Mouse (Mus musculus) neural tube, embryonic 14.5 days (tissue): ENCODE measurements around the gene Heatr1. TPM values are rescaled to one million over a fixed set of nuclear protein-coding genes. Genes with fewer than 3 reads are reported as not detected.
"Not testable (repeated sequence)": the region's sequence is repeated elsewhere in the genome, so short reads cannot be mapped to it uniquely, and the experiment has no call there.

Source experiments
- ATAC-seq: fragments of 200-750 bp; cut with Nextera tagmentation; 2 replicates; pipeline ENCODE4 v1.8.0; 2017; ENCODE audit warnings: low read depth, mild to moderate bottlenecking, moderate TSS enrichment, moderate library complexity
- H3K27ac ChIP-seq: fragments of 300-500 bp; sonication (generic); 2 replicates; pipeline ENCODE4 v1.5.1; 2014; ENCODE audit warnings: low read depth, mild to moderate bottlenecking, control low read depth, low read length, moderate library complexity, mixed read lengths
- H3K27me3 ChIP-seq: fragments of 300-500 bp; sonication (generic); 2 replicates; pipeline ENCODE4 v1.6.1; 2014; ENCODE audit warnings: low read length; ENCODE audit not compliant: control insufficient read depth, insufficient read depth
- H3K36me3 ChIP-seq: fragments of 300-500 bp; sonication (generic); 2 replicates; pipeline ENCODE4 v1.6.1; 2014; ENCODE audit warnings: low read length, mixed read lengths; ENCODE audit not compliant: control insufficient read depth, insufficient read depth
- H3K4me1 ChIP-seq: fragments of 300-500 bp; sonication (generic); 2 replicates; pipeline ENCODE4 v1.6.1; 2014; ENCODE audit warnings: low read length; ENCODE audit not compliant: control insufficient read depth, insufficient read depth
- H3K4me2 ChIP-seq: fragments of 300-500 bp; sonication (generic); 2 replicates; pipeline ENCODE4 v1.6.1; 2014; ENCODE audit warnings: mild to moderate bottlenecking, low read depth, low read length, control low read depth
- H3K4me3 ChIP-seq: fragments of 300-500 bp; sonication (generic); 2 replicates; pipeline ENCODE4 v1.5.1; 2014; ENCODE audit warnings: low read depth, low read length, control low read depth, mixed read lengths
- H3K9ac ChIP-seq: fragments of 300-500 bp; sonication (generic); replicated peaks from 2 replicates; pipeline ENCODE4 v1.6.1; 2014; ENCODE audit warnings: low read depth, mild to moderate bottlenecking, control low read depth, low read length, mixed read lengths
- H3K9me3 ChIP-seq: fragments of 300-500 bp; sonication (generic); 2 replicates; pipeline ENCODE4 v1.6.1; 2016; ENCODE audit warnings: low read length; ENCODE audit not compliant: control insufficient read depth
- WGBS: fragments of 180-500 bp; shearing (Covaris S2); extraction: QIAGEN DNeasy Blood & Tissue Kit; methylation state at CpG from one replicate; pipeline ENCODE4 v1.1.7; 2014; 5-methylcytosine and 5-hydroxymethylcytosine counted together
- polyA plus RNA-seq: library from polyadenylated mRNA; unstranded; fragments of >200 nt; fragmentation: Nextera tagmentation; extraction: Ambion mirVana; gene quantifications from 2 replicates; pipeline ENCODE4 v1.2.1, GENCODE M21; 2014

Heatr1 gene
- polyA plus RNA-seq, 1 experiment from 2014 or later = 17.0 TPM

DNA sequence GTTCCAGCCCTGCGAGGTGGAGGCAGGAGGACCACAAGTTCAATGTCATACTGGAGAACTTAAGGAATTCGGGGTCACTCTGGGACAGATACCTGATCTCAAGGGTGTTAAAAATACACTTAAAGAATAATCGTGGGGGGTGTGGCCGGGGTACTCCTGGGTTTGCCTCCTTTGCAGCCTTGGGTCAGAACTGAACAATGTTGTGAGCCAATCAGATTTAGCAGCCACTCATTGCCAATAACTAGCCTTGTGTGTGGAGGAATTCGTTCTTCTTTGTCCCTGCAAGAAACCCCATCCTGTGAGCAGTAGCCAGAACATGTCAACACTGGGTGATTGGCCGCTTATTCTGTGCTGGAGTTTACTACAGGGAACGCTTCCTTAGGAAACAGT, 66.9 kb downstream of the Heatr1 start:
- Histone ChIP-seq H3K36me3 (no peaks in the 10 kb centered on the region), H3K4me1 (0 out of 2 replicates have a peak, but pooled peaks cover 3% of the 10 kb centered on the region), H3K4me2 (peak overlapping the region; percentile 72), H3K4me3 (peak overlapping the region; percentile 71), H3K27me3 (no peaks in the 10 kb centered on the region), H3K27ac (no peak overlapping the region), H3K9ac (peak overlapping the region; percentile 55), H3K9me3 (no peaks in the 10 kb centered on the region)
- 4% methylated on average over 7 of the region's 7 CpGs for WGBS
- peak; percentile 39 for ATAC-seq

DNA sequence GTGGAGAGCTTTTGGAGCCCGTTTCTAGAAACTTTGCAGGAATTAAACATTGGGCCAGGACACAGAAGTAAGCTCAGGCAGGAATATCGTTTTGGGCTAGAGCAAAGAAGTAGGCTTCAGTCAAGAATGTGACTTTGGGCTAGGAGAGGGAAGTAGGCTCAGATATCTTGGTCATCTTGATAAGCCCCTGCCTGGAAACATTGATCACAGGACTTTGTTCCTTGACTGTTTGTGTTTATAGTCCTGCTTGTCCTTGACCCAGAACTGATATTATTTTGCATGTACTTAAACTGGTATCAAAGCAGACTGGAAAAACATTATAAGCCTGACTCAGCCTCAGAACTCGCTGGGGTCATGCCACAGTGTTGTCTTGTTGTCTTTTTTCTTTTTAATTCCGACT, 67.8 kb downstream of the Heatr1 start:
- no peak overlapping the region for H3K27ac ChIP-seq
- H3K4me2 ChIP-seq = no peak overlapping the region
- H3K4me1 ChIP-seq = 0 out of 2 replicates have a peak, but pooled peaks cover 3% of the 10 kb centered on the region
- H3K27me3 ChIP-seq = no peaks in the 10 kb centered on the region
- no peak overlapping the region for H3K4me3 ChIP-seq
- no peaks in the 10 kb centered on the region for H3K9me3 ChIP-seq
- 84% methylated on average over 4 of the region's 4 CpGs for WGBS
- H3K36me3 ChIP-seq = no peaks in the 10 kb centered on the region
- no peak overlapping the region for H3K9ac ChIP-seq
- no peak for ATAC-seq

DNA sequence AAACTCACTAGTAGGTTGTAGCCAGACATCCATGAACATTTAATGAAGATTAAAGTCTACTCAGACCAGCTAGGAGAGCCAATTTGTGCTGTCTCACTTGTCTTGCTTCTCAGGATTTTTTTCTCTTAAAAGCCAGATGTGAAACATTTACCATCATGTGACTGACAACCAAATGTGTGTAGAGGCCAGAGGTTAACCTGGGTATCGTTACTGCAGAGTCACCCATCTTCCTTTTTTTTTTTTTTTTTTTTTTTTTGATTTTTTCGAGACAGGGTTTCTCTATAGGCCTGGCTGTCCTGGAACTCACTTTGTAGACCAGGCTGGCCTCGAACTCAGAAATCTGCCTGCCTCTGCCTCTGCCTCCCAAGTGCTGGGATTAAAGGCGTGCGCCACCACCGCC, 69.3 kb downstream of the Heatr1 start:
- H3K4me3 ChIP-seq, H3K27me3 ChIP-seq, ATAC-seq, H3K4me1 ChIP-seq, H3K9me3 ChIP-seq, H3K27ac ChIP-seq, H3K9ac ChIP-seq, H3K36me3 ChIP-seq, H3K4me2 ChIP-seq: not testable (repeated sequence)
- WGBS = 83% methylated on average over 6 of the region's 6 CpGs

DNA sequence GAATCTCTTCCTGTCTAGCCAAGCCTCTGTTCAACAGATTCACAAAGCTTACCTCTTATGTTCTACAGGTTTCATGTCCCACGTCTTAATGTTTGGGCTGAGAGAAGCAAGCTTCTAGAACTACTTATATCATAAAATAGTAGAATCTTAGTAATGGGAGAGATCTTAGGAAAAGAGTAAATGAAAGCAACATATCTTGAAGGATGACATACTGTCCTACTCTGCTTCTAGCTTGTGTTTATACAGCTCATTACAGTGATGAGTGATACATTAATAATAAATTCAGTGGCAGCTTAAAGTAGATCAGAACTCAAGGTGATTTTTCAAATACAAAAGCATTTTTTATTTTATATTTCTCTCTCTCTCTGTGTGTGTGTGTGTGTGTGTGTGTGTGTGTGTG, 70.0 kb downstream of the Heatr1 start, which contains the start of gene Lgals8:
Gene Lgals8, minus strand, starts transcription at position 101 of the 400 bp plus-strand sequence.
- 89% methylated on average over 1 of the region's 1 CpGs for WGBS
- H3K4me1 ChIP-seq = 0 out of 2 replicates have a peak, but pooled peaks cover 2% of the 10 kb centered on the region
- no peak within 1 kb of the TSS for H3K4me3 ChIP-seq
- no peaks in the 10 kb centered on the region for H3K27me3 ChIP-seq
- no peak within 1 kb of the TSS for H3K4me2 ChIP-seq
- no peak within 1 kb of the TSS for H3K9ac ChIP-seq
- no peak within 1 kb of the TSS for H3K27ac ChIP-seq
- H3K9me3 ChIP-seq = no peaks in the 10 kb centered on the region
- no peak for ATAC-seq
- no peaks in the 10 kb centered on the region for H3K36me3 ChIP-seq

DNA sequence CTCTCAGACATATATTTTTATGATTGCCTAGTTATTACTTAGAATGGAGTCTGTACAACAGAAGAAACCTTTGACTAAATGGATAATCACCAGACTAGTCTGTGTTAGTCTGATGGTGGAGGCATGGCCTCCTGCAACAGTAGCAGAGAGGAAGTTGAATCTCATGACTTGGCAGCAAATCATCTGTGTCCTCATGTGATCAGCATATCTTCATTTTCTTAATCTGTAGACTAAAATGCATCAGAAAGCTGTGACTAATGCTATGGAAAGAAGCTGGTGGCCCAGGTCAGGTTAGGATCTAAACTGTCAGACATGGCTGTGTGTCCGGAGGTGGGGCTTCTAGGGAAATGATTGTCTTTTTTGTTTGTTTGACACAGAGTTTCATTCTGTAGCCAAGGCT, 73.7 kb downstream of the Heatr1 start:
- no peak overlapping the region for H3K4me3 ChIP-seq
- H3K9ac ChIP-seq = no peak overlapping the region
- H3K4me2 ChIP-seq = no peak overlapping the region
- H3K27me3 ChIP-seq = no peaks in the 10 kb centered on the region
- 89% methylated on average over 1 of the region's 1 CpGs for WGBS
- no peaks in the 10 kb centered on the region for H3K36me3 ChIP-seq
- H3K4me1 ChIP-seq = no peaks in the 10 kb centered on the region
- no peak for ATAC-seq
- no peaks in the 10 kb centered on the region for H3K9me3 ChIP-seq
- no peak overlapping the region for H3K27ac ChIP-seq

GRCm38 (mm10) chr13:12473724-12474378, 79.0 kb downstream of the Heatr1 start:
- no peaks in the 10 kb centered on the region for H3K36me3 ChIP-seq
- H3K4me1 ChIP-seq = no peaks in the 10 kb centered on the region
- H3K4me3 ChIP-seq = no peak overlapping the region
- 42% methylated on average over 8 of the region's 8 CpGs for WGBS
- no peaks in the 10 kb centered on the region for H3K27me3 ChIP-seq
- H3K27ac ChIP-seq = no peak overlapping the region
- peak; percentile 86 for ATAC-seq
- H3K4me2 ChIP-seq = no peak overlapping the region
- no peak overlapping the region for H3K9ac ChIP-seq
- H3K9me3 ChIP-seq = no peaks in the 10 kb centered on the region

DNA sequence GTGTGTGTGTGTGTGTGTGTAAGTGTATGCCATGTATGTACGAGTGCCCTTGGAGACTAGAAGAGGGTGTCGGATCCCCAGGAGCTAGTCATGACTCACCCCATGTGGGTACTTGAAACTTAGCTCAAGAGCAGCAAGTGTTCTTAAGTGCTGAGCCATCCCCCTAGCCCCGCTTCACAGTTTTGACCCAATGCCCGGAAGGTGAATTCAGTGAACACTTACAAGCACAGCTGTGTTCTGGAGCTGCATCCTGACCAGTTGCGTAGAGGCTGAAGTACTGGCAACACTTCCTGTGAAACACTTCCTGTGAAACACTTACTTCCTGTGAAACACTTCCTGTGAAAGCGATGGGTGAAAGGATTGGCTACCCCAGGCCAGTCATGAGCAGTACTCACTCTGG, 80.4 kb downstream of the Heatr1 start:
- Histone ChIP-seq H3K4me1 (no peaks in the 10 kb centered on the region), H3K27me3 (no peaks in the 10 kb centered on the region), H3K4me3 (no peak overlapping the region), H3K27ac (no peak overlapping the region), H3K4me2 (no peak overlapping the region), H3K36me3 (no peaks in the 10 kb centered on the region), H3K9ac (no peak overlapping the region), H3K9me3 (no peaks in the 10 kb centered on the region)
- no peak for ATAC-seq
- 92% methylated on average over 6 of the region's 6 CpGs for WGBS

GRCm38 (mm10) chr13:12476886-12477285, 82.1 kb downstream of the Heatr1 start:
- Histone ChIP-seq H3K36me3 (no peaks in the 10 kb centered on the region), H3K27ac (no peak overlapping the region), H3K4me2 (no peak overlapping the region), H3K9me3 (no peaks in the 10 kb centered on the region), H3K4me1 (no peaks in the 10 kb centered on the region), H3K9ac (no peak overlapping the region), H3K4me3 (no peak overlapping the region), H3K27me3 (no peaks in the 10 kb centered on the region)
- no peak for ATAC-seq
- 95% methylated on average over 4 of the region's 4 CpGs for WGBS

DNA sequence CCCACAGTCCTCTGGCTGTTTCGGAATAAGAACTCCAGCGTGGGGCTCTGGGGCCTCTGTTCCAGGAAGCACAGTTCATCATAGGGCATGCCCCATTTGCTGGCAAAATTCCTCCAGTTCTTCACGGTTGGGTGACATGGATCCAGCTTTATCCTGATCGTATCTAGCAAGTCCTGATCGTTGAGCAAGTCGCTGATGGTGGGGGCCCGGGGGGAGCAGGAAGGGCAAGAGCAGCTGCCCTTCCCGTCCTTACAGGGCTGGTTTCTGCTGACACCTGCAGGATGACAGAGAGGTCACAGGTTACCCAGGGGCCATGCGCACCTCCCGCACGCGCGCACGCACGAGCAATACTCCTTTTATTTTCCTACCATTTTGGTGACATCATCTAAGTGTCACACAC, 83.5 kb downstream of the Heatr1 start:
- H3K27me3 ChIP-seq = no peaks in the 10 kb centered on the region
- WGBS = 85% methylated on average over 15 of the region's 15 CpGs
- ATAC-seq = no peak
- H3K9me3 ChIP-seq = no peaks in the 10 kb centered on the region
- no peak overlapping the region for H3K27ac ChIP-seq
- H3K36me3 ChIP-seq = no peaks in the 10 kb centered on the region
- H3K4me1 ChIP-seq = no peaks in the 10 kb centered on the region
- no peak overlapping the region for H3K4me2 ChIP-seq
- no peak overlapping the region for H3K4me3 ChIP-seq
- H3K9ac ChIP-seq = no peak overlapping the region
